Mouse (Mus musculus) brain, adult 2 months (tissue): Measurements from ENCODE around the gene Cbr2.

Source experiments
- DNase-seq: peaks from one replicate; pipeline ENCODE4 v3.0.0; 2011; ENCODE audit warnings: low read depth, low spot score

Cbr2 gene

GRCm38 (mm10) chr11:120679909-120680308 is 52.0 kb downstream of the Cbr2 start:
- DNase-seq, result peak; percentile 33
